Mouse (Mus musculus): Measurements from ENCODE around the gene Ensa. TPM values are rescaled to one million over a fixed set of nuclear protein-coding genes. Genes with fewer than 3 reads are reported as not detected.
"Not testable (repeated sequence)": the region's sequence is repeated elsewhere in the genome, so short reads cannot be mapped to it uniquely, and the experiment has no call there.

Ensa gene
- polyA plus RNA-seq, 1 experiment from 2014 or later, result 51.4 TPM

GRCm38 (mm10) chr3:95645313-95646235 lies 20.8 kb downstream of the Ensa start:
- 54% methylated on average over 10 of the region's 10 CpGs for WGBS
- Histone ChIP-seq H3K27ac (ENCODE audit: poor library complexity, severe bottlenecking) (peak overlapping the region; percentile 52; the same call in 1 of the 2 replicates), H3K4me3 (no peak overlapping the region), H3K4me2 (no peak overlapping the region), H3K9me3 (replicated peaks) (no peaks in the 10 kb centered on the region), H3K4me1 (replicated peaks) (peaks cover 13% of the 10 kb centered on the region), H3K27me3 (replicated peaks) (no peaks in the 10 kb centered on the region), H3K9ac (no peak overlapping the region), H3K36me3 (peaks cover 7% of the 10 kb centered on the region; the same call in 1 of the 2 replicates)
- peak; percentile 51; the same call in 1 of the 2 replicates for ATAC-seq (ENCODE audit: insufficient number of reproducible peaks, low FRiP score)

- WGBS, result 88% methylated on average over 5 of the region's 5 CpGs
- no peak overlapping the region for H3K4me2 ChIP-seq
- H3K9me3 ChIP-seq (replicated peaks), result no peaks in the 10 kb centered on the region
- ATAC-seq (ENCODE audit: insufficient number of reproducible peaks, low FRiP score), result no peak
- peaks cover 32% of the 10 kb centered on the region for H3K4me1 ChIP-seq (replicated peaks)
- no peak overlapping the region for H3K9ac ChIP-seq
- H3K4me3 ChIP-seq, result no peak overlapping the region
- no peaks in the 10 kb centered on the region for H3K27me3 ChIP-seq (replicated peaks)
- H3K36me3 ChIP-seq, result no peaks in the 10 kb centered on the region
- H3K27ac ChIP-seq (ENCODE audit: poor library complexity, severe bottlenecking), result no peak overlapping the region
These were observed 23.2 kb downstream of the Ensa start for GRCm38 (mm10) chr3:95648016-95648415.

- WGBS, result 43% methylated on average over 6 of the region's 6 CpGs
- Histone ChIP-seq H3K9ac (no peak overlapping the region), H3K4me1 (replicated peaks) (peaks cover 39% of the 10 kb centered on the region), H3K4me2 (no peak overlapping the region), H3K9me3 (replicated peaks) (no peaks in the 10 kb centered on the region), H3K27me3 (replicated peaks) (no peaks in the 10 kb centered on the region), H3K4me3 (no peak overlapping the region), H3K27ac (ENCODE audit: poor library complexity, severe bottlenecking) (peak overlapping the region; percentile 87), H3K36me3 (no peaks in the 10 kb centered on the region)
- ATAC-seq (ENCODE audit: insufficient number of reproducible peaks, low FRiP score), result peak; percentile 22; the same call in 1 of the 2 replicates
These were observed 25.7 kb downstream of the Ensa start for GRCm38 (mm10) chr3:95650276-95651032.

GRCm38 (mm10) chr3:95651033-95651373 lies 26.2 kb downstream of the Ensa start:
- no peak overlapping the region for H3K9ac ChIP-seq
- peak; percentile 10; the same call in 1 of the 2 replicates for ATAC-seq (ENCODE audit: insufficient number of reproducible peaks, low FRiP score)
- H3K4me3 ChIP-seq, result no peak overlapping the region
- H3K36me3 ChIP-seq, result no peaks in the 10 kb centered on the region
- H3K4me2 ChIP-seq, result no peak overlapping the region
- no peaks in the 10 kb centered on the region for H3K9me3 ChIP-seq (replicated peaks)
- H3K27me3 ChIP-seq (replicated peaks), result no peaks in the 10 kb centered on the region
- peak overlapping the region; percentile 87 for H3K27ac ChIP-seq (ENCODE audit: poor library complexity, severe bottlenecking)
- peaks cover 38% of the 10 kb centered on the region for H3K4me1 ChIP-seq (replicated peaks)
- 75% methylated on average over 3 of the region's 3 CpGs for WGBS

GRCm38 (mm10) chr3:95651391-95652203 lies 26.8 kb downstream of the Ensa start:
- no peaks in the 10 kb centered on the region for H3K36me3 ChIP-seq
- H3K4me3 ChIP-seq, result no peak overlapping the region
- H3K9ac ChIP-seq, result no peak overlapping the region
- no peaks in the 10 kb centered on the region for H3K27me3 ChIP-seq (replicated peaks)
- ATAC-seq (ENCODE audit: insufficient number of reproducible peaks, low FRiP score), result no peak
- H3K27ac ChIP-seq (ENCODE audit: poor library complexity, severe bottlenecking), result peak overlapping the region; percentile 87
- no peak overlapping the region for H3K4me2 ChIP-seq
- peaks cover 38% of the 10 kb centered on the region for H3K4me1 ChIP-seq (replicated peaks)
- 83% methylated on average over 16 of the region's 16 CpGs for WGBS
- no peaks in the 10 kb centered on the region for H3K9me3 ChIP-seq (replicated peaks)

- peaks cover 38% of the 10 kb centered on the region for H3K4me1 ChIP-seq (replicated peaks)
- no peaks in the 10 kb centered on the region for H3K36me3 ChIP-seq
- no peaks in the 10 kb centered on the region for H3K9me3 ChIP-seq (replicated peaks)
- no peak overlapping the region for H3K9ac ChIP-seq
- no peaks in the 10 kb centered on the region for H3K27me3 ChIP-seq (replicated peaks)
- no peak overlapping the region for H3K4me2 ChIP-seq
- WGBS, result 68% methylated on average over 7 of the region's 7 CpGs
- peak overlapping the region; percentile 39; the same call in 1 of the 2 replicates for H3K27ac ChIP-seq (ENCODE audit: poor library complexity, severe bottlenecking)
- no peak overlapping the region for H3K4me3 ChIP-seq
- no peak for ATAC-seq (ENCODE audit: insufficient number of reproducible peaks, low FRiP score)
These were observed 27.5 kb downstream of the Ensa start for GRCm38 (mm10) chr3:95652204-95652811.

- Histone ChIP-seq H3K9me3 (replicated peaks) (no peaks in the 10 kb centered on the region), H3K4me2 (no peak overlapping the region), H3K27ac (ENCODE audit: poor library complexity, severe bottlenecking) (no peak overlapping the region), H3K4me3 (no peak overlapping the region), H3K27me3 (replicated peaks) (no peaks in the 10 kb centered on the region), H3K4me1 (replicated peaks) (peaks cover 38% of the 10 kb centered on the region), H3K36me3 (no peaks in the 10 kb centered on the region), H3K9ac (no peak overlapping the region)
- WGBS, result 38% methylated on average over 6 of the region's 6 CpGs
- no peak for ATAC-seq (ENCODE audit: insufficient number of reproducible peaks, low FRiP score)
These were observed 28.1 kb downstream of the Ensa start for GRCm38 (mm10) chr3:95652871-95653270.

GRCm38 (mm10) chr3:95653473-95654034 lies 28.8 kb downstream of the Ensa start:
- Histone ChIP-seq H3K27ac (ENCODE audit: poor library complexity, severe bottlenecking) (peak overlapping the region; percentile 51; the same call in 1 of the 2 replicates), H3K27me3 (replicated peaks) (no peaks in the 10 kb centered on the region), H3K9me3 (replicated peaks) (no peaks in the 10 kb centered on the region), H3K4me1 (replicated peaks) (peaks cover 38% of the 10 kb centered on the region), H3K36me3 (no peaks in the 10 kb centered on the region), H3K4me3 (no peak overlapping the region), H3K4me2 (peak overlapping the region; percentile 23), H3K9ac (peak overlapping the region; percentile 44; the same call in 1 of the 2 replicates)
- 23% methylated on average over 11 of the region's 11 CpGs for WGBS
- no peak for ATAC-seq (ENCODE audit: insufficient number of reproducible peaks, low FRiP score)

GRCm38 (mm10) chr3:95654371-95654770 lies 29.6 kb downstream of the Ensa start:
- not testable (repeated sequence) for ATAC-seq (ENCODE audit: insufficient number of reproducible peaks, low FRiP score); H3K27me3 ChIP-seq (replicated peaks)

GRCm38 (mm10) chr3:95655437-95655836 lies 30.6 kb downstream of the Ensa start:
- peaks cover 32% of the 10 kb centered on the region for H3K4me1 ChIP-seq (replicated peaks)
- H3K36me3 ChIP-seq, result peaks cover 7% of the 10 kb centered on the region
- H3K9ac ChIP-seq, result no peak overlapping the region
- H3K27me3 ChIP-seq (replicated peaks), result no peaks in the 10 kb centered on the region
- H3K9me3 ChIP-seq (replicated peaks), result no peaks in the 10 kb centered on the region
- ATAC-seq (ENCODE audit: insufficient number of reproducible peaks, low FRiP score), result no peak
- no peak overlapping the region for H3K27ac ChIP-seq (ENCODE audit: poor library complexity, severe bottlenecking)
- no peak overlapping the region for H3K4me3 ChIP-seq
- 84% methylated on average over 5 of the region's 5 CpGs for whole genome bisulfite sequencing
- no peak overlapping the region for H3K4me2 ChIP-seq

More at GRCm38 (mm10) chr3:95654371-95654770, 29.6 kb downstream of the Ensa start:
- H3K27ac ChIP-seq (ENCODE audit: poor library complexity, severe bottlenecking); H3K9ac ChIP-seq; H3K9me3 ChIP-seq (replicated peaks); H3K4me2 ChIP-seq; H3K36me3 ChIP-seq; H3K4me3 ChIP-seq: not testable (repeated sequence)
- H3K4me1 ChIP-seq (replicated peaks), result peaks cover 38% of the 10 kb centered on the region
- 80% methylated on average over 3 of the region's 3 CpGs for WGBS

All from heart, embryonic 12.5 days (tissue).